Mouse (Mus musculus) small intestine, adult 2 months (tissue): ENCODE results near the gene Tmem214.

Experiments used
- CTCF ChIP-seq: fragments of 200-500 bp; IDR thresholded peaks from 2 replicates; pipeline ENCODE4 v1.5.1; 2012; ENCODE audit warnings: low read depth, mild to moderate bottlenecking, control low read depth, inconsistent platforms, low read length, moderate library complexity, mixed read lengths; ENCODE audit not compliant: insufficient replicate concordance, insufficient read length; ENCODE audit errors: extremely low read depth
- POLR2A ChIP-seq: fragments of 200-500 bp; IDR thresholded peaks from 2 replicates; pipeline ENCODE4 v1.6.1; 2012; ENCODE audit warnings: low read depth, mild to moderate bottlenecking, control low read depth, inconsistent platforms, low read length, moderate library complexity

DNA sequence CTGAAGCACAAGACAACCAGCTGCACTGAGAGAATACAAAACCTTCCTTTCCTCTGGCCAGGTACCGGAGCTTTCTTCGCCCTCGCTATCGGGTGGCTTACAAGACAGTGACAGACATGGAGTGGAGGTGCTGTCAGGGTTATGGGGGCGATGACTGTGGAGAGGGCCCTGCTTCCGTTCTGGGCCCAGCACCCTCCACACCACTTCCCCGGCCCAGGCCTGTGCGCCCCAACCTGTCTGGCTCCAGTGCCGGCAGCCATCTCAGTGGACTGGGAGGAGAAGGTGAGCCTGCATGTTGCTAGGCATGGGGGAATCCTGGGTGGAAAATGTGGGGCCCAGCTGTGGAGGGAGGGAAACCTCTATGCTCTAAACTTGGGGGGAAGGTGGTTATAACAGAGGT lies 47.6 kb downstream of the Tmem214 start:
- TF ChIP-seq CTCF (no peak), POLR2A (no peak)
